Comparison of ENCODE assay signal across 11 mouse cellular contexts in genomic region chr16:10956938-10957685, GRCm38 (mm10).
DNase-seq lines count a peak whose midpoint lies in the region; ATAC-seq and TF ChIP-seq lines count a peak whose summit lies in the region.
"Had no signal": no experiment of that assay in that cellular context is flagged by ENCODE, and none has a peak within 500 bp of the region (broad histone marks: within the 10 kb centered on the region; RNA-seq: fewer than 3 reads in every experiment).

No protein-coding gene starts in this region.

- no peaks in the 10 kb centered on the region for H3K9me3 ChIP-seq in CH12.LX (replicated peaks; ENCODE audit: low read length)
- H3K9me3 ChIP-seq in hindbrain, embryonic 14.5 days (ENCODE audit: control insufficient read depth, low read length): no peaks in the 10 kb centered on the region
- H3K9me3 ChIP-seq in midbrain, embryonic 16.5 days (replicated peaks; ENCODE audit: control insufficient read depth, low read length, poor library complexity, severe bottlenecking): no peaks in the 10 kb centered on the region; the same call in 1 of the 2 replicates
- no peaks in the 10 kb centered on the region for H3K9me3 ChIP-seq in intestine, embryonic 15.5 days
- H3K9me3 ChIP-seq: G1E had no signal

- no peak overlapping the region for H3K9ac ChIP-seq in CH12.LX (ENCODE audit: insufficient read depth, low read depth)
- no peak overlapping the region for H3K9ac ChIP-seq in hindbrain, embryonic 14.5 days
- no peak overlapping the region for H3K9ac ChIP-seq in midbrain, embryonic 16.5 days (ENCODE audit: low read depth, low read length)
- H3K9ac ChIP-seq in intestine, embryonic 15.5 days: no peak overlapping the region

- peaks cover 21 to 64% of the 10 kb centered on the region in 2 experiments for H3K4me1 ChIP-seq in CH12.LX (ENCODE audit: control insufficient read depth in 1 of 2, insufficient read depth in 2 of 2)
- H3K4me1 ChIP-seq in cortical plate, adult 2 months (ENCODE audit: control insufficient read depth, insufficient read depth, low read length): peaks cover 6% of the 10 kb centered on the region
- H3K4me1 ChIP-seq in hindbrain, embryonic 14.5 days (replicated peaks; ENCODE audit: control insufficient read depth, insufficient read depth, low read length): peaks cover 18% of the 10 kb centered on the region
- peaks cover 13% of the 10 kb centered on the region for H3K4me1 ChIP-seq in midbrain, embryonic 16.5 days (ENCODE audit: control insufficient read depth, insufficient read depth, low read length)
- no peaks in the 10 kb centered on the region for H3K4me1 ChIP-seq in intestine, embryonic 15.5 days (replicated peaks)

- in situ Hi-C loops in CH12.LX (cut with MboI; ENCODE audit: low pct_ligation_motif_present, low pct_unique_long_range_greater_than_20kb, low sequenced_read_pairs): no loop called here

- 49% methylated on average over 8 of the region's 8 CpGs for whole genome bisulfite sequencing in hindbrain, embryonic 14.5 days
- WGBS in midbrain, embryonic 16.5 days: 53% methylated on average over 8 of the region's 8 CpGs
- WGBS in intestine, embryonic 15.5 days: 85% methylated on average over 8 of the region's 8 CpGs

- peak; percentile 64 for ATAC-seq in hindbrain, embryonic 14.5 days (ENCODE audit: low FRiP score)
- ATAC-seq in midbrain, embryonic 16.5 days: peak; percentile 46; the same call in 1 of the 2 replicates
- ATAC-seq in intestine, embryonic 15.5 days: no peak

- peak overlapping the region in 1 of 3 experiments; percentile 3 for H3K4me3 ChIP-seq in CH12.LX (replicated peaks in 1 of 3; ENCODE audit: low read depth in 2 of 3, low read length in 2 of 3, poor library complexity in 1 of 3)
- H3K4me3 ChIP-seq in cortical plate, adult 2 months (ENCODE audit: insufficient read depth, low read length): no peak overlapping the region
- no peak overlapping the region for H3K4me3 ChIP-seq in hindbrain, embryonic 14.5 days (replicated peaks; ENCODE audit: low read length)
- no peak overlapping the region for H3K4me3 ChIP-seq in midbrain, embryonic 16.5 days (ENCODE audit: low read depth, low read length)
- H3K4me3 ChIP-seq in intestine, embryonic 15.5 days (replicated peaks): no peak overlapping the region

- H3K27ac ChIP-seq in CH12.LX (ENCODE audit: insufficient read depth, low read depth): peak overlapping the region; percentile 29; the same call in 1 of the 2 replicates
- H3K27ac ChIP-seq in cortical plate, adult 2 months (ENCODE audit: insufficient read depth, low read length): peak overlapping the region; percentile 42; the same call in 1 of the 2 replicates
- peak overlapping the region; percentile 65 for H3K27ac ChIP-seq in hindbrain, embryonic 14.5 days
- peak overlapping the region; percentile 40; the same call in 1 of the 2 replicates for H3K27ac ChIP-seq in midbrain, embryonic 16.5 days (ENCODE audit: low read length)
- H3K27ac ChIP-seq in intestine, embryonic 15.5 days: no peak overlapping the region

- dilution Hi-C loops in CH12.LX (cut with MboI; ENCODE audit: extremely low pct_ligation_motif_present, extremely low pct_unique_long_range_greater_than_20kb, low sequenced_read_pairs): no loop called here

- H3K79me2 ChIP-seq in CH12.LX (replicated peaks; ENCODE audit: control insufficient read depth, extremely low read depth, insufficient read depth, poor library complexity, severe bottlenecking): no peaks in the 10 kb centered on the region

- no peaks in the 10 kb centered on the region for H3K27me3 ChIP-seq in CH12.LX (replicated peaks)
- no peaks in the 10 kb centered on the region for H3K27me3 ChIP-seq in hindbrain, embryonic 14.5 days (ENCODE audit: control insufficient read depth, insufficient read depth, low read length)
- no peaks in the 10 kb centered on the region for H3K27me3 ChIP-seq in midbrain, embryonic 16.5 days (ENCODE audit: control insufficient read depth, insufficient read depth, low read depth, low read length)
- no peaks in the 10 kb centered on the region for H3K27me3 ChIP-seq in intestine, embryonic 15.5 days (replicated peaks)

- no peak overlapping the region for H3K4me2 ChIP-seq in CH12.LX (ENCODE audit: insufficient read depth, low read depth, poor library complexity, severe bottlenecking)
- no peak overlapping the region for H3K4me2 ChIP-seq in hindbrain, embryonic 14.5 days (replicated peaks)
- no peak overlapping the region for H3K4me2 ChIP-seq in midbrain, embryonic 16.5 days (ENCODE audit: low read length)
- H3K4me2 ChIP-seq in intestine, embryonic 15.5 days (replicated peaks): no peak overlapping the region

- TF ChIP-seq CTCF in CH12.LX (conservative IDR thresholded peaks at IDR 0.05 in 1 of 2, IDR thresholded peaks at IDR 0.05 in 1 of 2; ENCODE audit: low read depth in 2 of 2, low read length in 2 of 2): no peak
- TF ChIP-seq CTCF in cortical plate, adult 2 months (IDR thresholded peaks at IDR 0.05; ENCODE audit: extremely low read depth, insufficient read depth, low read length): no peak

- H3K36me3 ChIP-seq in CH12.LX (replicated peaks in 1 of 2; ENCODE audit: control insufficient read depth in 1 of 2, insufficient read depth in 1 of 2, low read length in 1 of 2): peaks cover 38 to 73% of the 10 kb centered on the region in 2 experiments
- H3K36me3 ChIP-seq in hindbrain, embryonic 14.5 days (replicated peaks; ENCODE audit: control insufficient read depth, insufficient read depth): 0 out of 2 replicates have a peak, but pooled peaks cover 3% of the 10 kb centered on the region
- H3K36me3 ChIP-seq in midbrain, embryonic 16.5 days (ENCODE audit: control insufficient read depth, insufficient read depth, low read length): no peaks in the 10 kb centered on the region
- H3K36me3 ChIP-seq in intestine, embryonic 15.5 days: peaks cover 14% of the 10 kb centered on the region; the same call in 1 of the 2 replicates
- H3K36me3 ChIP-seq: G1E had no signal

- no peak for TF ChIP-seq EP300 in CH12.LX (IDR thresholded peaks at IDR 0.05; ENCODE audit: low read length)

- peak; percentile 61 for DNase-seq in CH12.LX (ENCODE audit: extremely low read depth)
- peak; percentile 58 for DNase-seq in hindbrain, embryonic 14.5 days (ENCODE audit: low spot score)
- no peak for DNase-seq in layer of hippocampus, postnatal 14 days (ENCODE audit: low spot score in 2 of 2)
- no peak for DNase-seq in kidney, adult 9 months
- no peak for DNase-seq in thymus, adult 18-20 months
- DNase-seq: cerebellum, postnatal 25 days; heart, postnatal 14 days had no signal

- TF ChIP-seq RAD21 in CH12.LX (IDR thresholded peaks at IDR 0.05; ENCODE audit: low read depth, low read length): no peak

- TF ChIP-seq POLR2A in CH12.LX (IDR thresholded peaks at IDR 0.05; ENCODE audit: low read depth, low read length): no peak
- TF ChIP-seq POLR2A in cortical plate, adult 2 months (IDR thresholded peaks at IDR 0.05; ENCODE audit: extremely low read depth, insufficient read depth, low read length): no peak

TF ChIP-seq in CH12.LX, 34 proteins besides CTCF, POLR2A, EP300 and RAD21:
- TF ChIP-seq UBTF (IDR thresholded peaks at IDR 0.05; ENCODE audit: low read depth, low read length): no peak
- TF ChIP-seq ETS1 (conservative IDR thresholded peaks at IDR 0.05; ENCODE audit: low read depth, low read length): peak; percentile 52
- TF ChIP-seq BHLHE40 (IDR thresholded peaks at IDR 0.05; ENCODE audit: low read depth, low read length): peak; percentile 49

Comparison
In these comparisons a context has a peak if more than half of its experiments do, and no peak if none do; other contexts are left out.
1. DNase-seq: peak in CH12.LX (single experiment) and hindbrain, embryonic 14.5 days (single experiment); none in layer of hippocampus, postnatal 14 days (0 of 2), kidney, adult 9 months (single experiment) and thymus, adult 18-20 months (0 of 2).